Mouse (Mus musculus): ENCODE measurements around the gene Cept1. TPM values are rescaled to one million over a fixed set of nuclear protein-coding genes. Genes with fewer than 3 reads are reported as not detected.

Gene Cept1
- total and polyA plus RNA-seq, 3 experiments, result 15.9 to 32.0 TPM; not detected in 1

- Histone ChIP-seq H3K27me3 (ENCODE audit: control insufficient read depth in 1 of 2, insufficient read depth in 2 of 2, low read length in 2 of 2) (no peaks in the 10 kb centered on the region), H3K9me3 (replicated peaks; ENCODE audit: insufficient read depth, low read length) (no peaks in the 10 kb centered on the region), H3K4me1 (ENCODE audit: control insufficient read depth in 1 of 2, insufficient read depth in 2 of 2, low read length in 2 of 2) (peaks cover 8 to 14% of the 10 kb centered on the region in 2 experiments), H3K79me2 (ENCODE audit: control insufficient read depth, insufficient read depth, low read length, poor library complexity) (no peaks in the 10 kb centered on the region; the same call in 1 of the 2 replicates), H3K36me3 (ENCODE audit: control insufficient read depth in 1 of 2, insufficient read depth in 2 of 2, low read length in 2 of 2) (peaks cover 0 to 10% of the 10 kb centered on the region in 2 experiments; a peak in 2 of 4 replicates), H3K27ac (ENCODE audit: control insufficient read depth, low read depth, low read length) (no peak overlapping the region), H3K9ac (ENCODE audit: control insufficient read depth, low read depth, low read length, poor library complexity, severe bottlenecking) (no peak overlapping the region), H3K4me3 (ENCODE audit: control insufficient read depth in 1 of 2, insufficient read depth in 1 of 2, low read depth in 2 of 2, low read length in 2 of 2) (no peak overlapping the region)
- no peak for DNase-seq (ENCODE audit: low read depth, low spot score)
- TF ChIP-seq CHD2 (IDR thresholded peaks at IDR 0.05; ENCODE audit: low read length) (no peak), TCF12 (IDR thresholded peaks at IDR 0.05; ENCODE audit: low read depth, low read length) (no peak), ZC3H11A (IDR thresholded peaks at IDR 0.05; ENCODE audit: low read depth, low read length) (no peak), CHD1 (IDR thresholded peaks at IDR 0.05; ENCODE audit: low read depth, low read length) (no peak), SIN3A (IDR thresholded peaks at IDR 0.05; ENCODE audit: low read length) (no peak), NELFE (IDR thresholded peaks at IDR 0.05; ENCODE audit: low read depth, low read length) (no peak), GATA1 (IDR thresholded peaks at IDR 0.05; ENCODE audit: low read depth, low read length) (no peak), SMC3 (IDR thresholded peaks at IDR 0.05; ENCODE audit: low read depth, low read length) (no peak), MXI1 (IDR thresholded peaks at IDR 0.05; ENCODE audit: low read depth, low read length) (no peak), MAFK (IDR thresholded peaks at IDR 0.05; ENCODE audit: borderline replicate concordance, low read depth, low read length) (no peak), ETS1 (IDR thresholded peaks at IDR 0.05; ENCODE audit: low read depth, low read length) (no peak), MEF2A (IDR thresholded peaks at IDR 0.05; ENCODE audit: extremely low read depth, insufficient replicate concordance, low read depth, low read length, poor library complexity, severe bottlenecking) (no peak), TAL1 (IDR thresholded peaks at IDR 0.05; ENCODE audit: low read length) (no peak), JUND (IDR thresholded peaks at IDR 0.05; ENCODE audit: low read depth, low read length) (no peak), POLR2AphosphoS5 (IDR thresholded peaks at IDR 0.05; ENCODE audit: borderline replicate concordance, low read depth, low read length) (no peak), ZMIZ1 (IDR thresholded peaks at IDR 0.05; ENCODE audit: low read depth, low read length) (no peak)
Observed at GRCm38 (mm10) chr3:106484861-106485260, 62.7 kb downstream of the Cept1 start.

- Histone ChIP-seq H3K4me1 (ENCODE audit: control insufficient read depth in 1 of 2, insufficient read depth in 2 of 2, low read length in 2 of 2) (peaks cover 8 to 14% of the 10 kb centered on the region in 2 experiments), H3K4me3 (ENCODE audit: control insufficient read depth in 1 of 2, insufficient read depth in 1 of 2, low read depth in 2 of 2, low read length in 2 of 2) (peak overlapping the region; percentile 89 to 99), H3K36me3 (ENCODE audit: control insufficient read depth in 1 of 2, insufficient read depth in 2 of 2, low read length in 2 of 2) (peaks cover 0 to 10% of the 10 kb centered on the region in 2 experiments; a peak in 2 of 4 replicates), H3K27me3 (ENCODE audit: control insufficient read depth in 1 of 2, insufficient read depth in 2 of 2, low read length in 2 of 2) (no peaks in the 10 kb centered on the region), H3K9me3 (replicated peaks; ENCODE audit: insufficient read depth, low read length) (no peaks in the 10 kb centered on the region), H3K27ac (ENCODE audit: control insufficient read depth, low read depth, low read length) (peak overlapping the region; percentile 37; the same call in 1 of the 2 replicates), H3K9ac (ENCODE audit: control insufficient read depth, low read depth, low read length, poor library complexity, severe bottlenecking) (no peak overlapping the region; the same call in 1 of the 2 replicates), H3K79me2 (ENCODE audit: control insufficient read depth, insufficient read depth, low read length, poor library complexity) (no peaks in the 10 kb centered on the region; the same call in 1 of the 2 replicates)
- DNase-seq (ENCODE audit: low read depth, low spot score), result no peak
- TF ChIP-seq NELFE (IDR thresholded peaks at IDR 0.05; ENCODE audit: low read depth, low read length), result no peak
- TF ChIP-seq POLR2AphosphoS5 (IDR thresholded peaks at IDR 0.05; ENCODE audit: borderline replicate concordance, low read depth, low read length), result no peak
- no peak for TF ChIP-seq ZC3H11A (IDR thresholded peaks at IDR 0.05; ENCODE audit: low read depth, low read length)
- no peak for TF ChIP-seq GABPA (IDR thresholded peaks at IDR 0.05; ENCODE audit: low read depth, low read length)
- no peak for TF ChIP-seq MEF2A (IDR thresholded peaks at IDR 0.05; ENCODE audit: extremely low read depth, insufficient replicate concordance, low read depth, low read length, poor library complexity, severe bottlenecking)
- no peak for TF ChIP-seq UBTF (IDR thresholded peaks at IDR 0.05; ENCODE audit: borderline replicate concordance, insufficient read depth, low read depth, low read length)
- no peak for TF ChIP-seq RCOR1 (IDR thresholded peaks at IDR 0.05; ENCODE audit: low read depth, low read length)
- TF ChIP-seq CHD1 (IDR thresholded peaks at IDR 0.05; ENCODE audit: low read depth, low read length), result no peak
- TF ChIP-seq ZMIZ1 (IDR thresholded peaks at IDR 0.05; ENCODE audit: low read depth, low read length), result no peak
- no peak for TF ChIP-seq SIN3A (IDR thresholded peaks at IDR 0.05; ENCODE audit: low read length)
- no peak for TF ChIP-seq MYB (IDR thresholded peaks at IDR 0.05; ENCODE audit: low read depth, low read length)
- no peak for TF ChIP-seq GATA1 (IDR thresholded peaks at IDR 0.05; ENCODE audit: low read depth, low read length)
- no peak for TF ChIP-seq HCFC1 (IDR thresholded peaks at IDR 0.05; ENCODE audit: low read depth, low read length)
- TF ChIP-seq EP300 (IDR thresholded peaks at IDR 0.05; ENCODE audit: low read depth in 1 of 2, low read length in 2 of 2), result no peak
- no peak for TF ChIP-seq CHD2 (IDR thresholded peaks at IDR 0.05; ENCODE audit: low read length)
Observed at GRCm38 (mm10) chr3:106483796-106484405, 63.7 kb downstream of the Cept1 start.

All from MEL (cell line).